Mouse (Mus musculus): Measurements from ENCODE around the gene Gnptg. TPM values are rescaled to one million over a fixed set of nuclear protein-coding genes. Genes with fewer than 3 reads are reported as not detected.
"Not testable (repeated sequence)": the region's sequence is repeated elsewhere in the genome, so short reads cannot be mapped to it uniquely, and the experiment has no call there.

Gnptg gene
- polyA plus RNA-seq, 1 experiment = 22.4 TPM

DNA sequence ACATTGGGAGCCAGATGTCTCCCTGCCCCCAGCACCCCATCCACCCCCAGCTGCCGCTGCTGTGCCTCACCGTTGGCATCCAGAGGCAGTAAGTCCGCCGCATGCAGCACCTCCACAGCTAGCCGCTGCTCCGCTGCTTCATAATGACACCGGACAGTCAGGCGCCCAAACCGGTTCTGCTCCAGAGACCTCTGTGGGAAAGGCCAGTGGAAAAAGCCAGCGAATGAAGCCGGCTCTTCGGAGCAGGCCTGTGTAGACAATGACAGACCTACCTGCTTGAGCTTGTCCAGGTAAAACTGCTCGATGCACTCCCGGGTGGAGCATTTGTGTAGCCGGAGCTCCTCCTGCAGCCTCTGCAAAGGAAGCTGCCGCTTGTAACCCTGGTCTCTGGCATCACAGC is 4.3 kb upstream of the Gnptg start:
- TF ChIP-seq CTCF (IDR thresholded peaks at IDR 0.05; ENCODE audit: extremely low read depth, insufficient read depth, insufficient read length, insufficient replicate concordance) = no peak
- no peak for TF ChIP-seq POLR2A (IDR thresholded peaks at IDR 0.05; ENCODE audit: low read depth, low read length)
- Histone ChIP-seq H3K4me1 (ENCODE audit: control insufficient read depth, insufficient read depth, insufficient read length) (peaks cover 9% of the 10 kb centered on the region), H3K27ac (ENCODE audit: insufficient read depth, low read length) (no peak overlapping the region), H3K4me3 (ENCODE audit: extremely low read depth, insufficient read depth, insufficient read length) (no peak overlapping the region), H3K27me3 (ENCODE audit: control insufficient read depth, insufficient read depth, low read length) (no peaks in the 10 kb centered on the region), H3K36me3 (ENCODE audit: control insufficient read depth, insufficient read depth, low read length) (peaks cover 12% of the 10 kb centered on the region)
- DNase-seq (ENCODE audit: low read depth in 1 of 2, low spot score in 2 of 2) = no peak
- WGBS = 90% methylated on average over 16 of the region's 16 CpGs

DNA sequence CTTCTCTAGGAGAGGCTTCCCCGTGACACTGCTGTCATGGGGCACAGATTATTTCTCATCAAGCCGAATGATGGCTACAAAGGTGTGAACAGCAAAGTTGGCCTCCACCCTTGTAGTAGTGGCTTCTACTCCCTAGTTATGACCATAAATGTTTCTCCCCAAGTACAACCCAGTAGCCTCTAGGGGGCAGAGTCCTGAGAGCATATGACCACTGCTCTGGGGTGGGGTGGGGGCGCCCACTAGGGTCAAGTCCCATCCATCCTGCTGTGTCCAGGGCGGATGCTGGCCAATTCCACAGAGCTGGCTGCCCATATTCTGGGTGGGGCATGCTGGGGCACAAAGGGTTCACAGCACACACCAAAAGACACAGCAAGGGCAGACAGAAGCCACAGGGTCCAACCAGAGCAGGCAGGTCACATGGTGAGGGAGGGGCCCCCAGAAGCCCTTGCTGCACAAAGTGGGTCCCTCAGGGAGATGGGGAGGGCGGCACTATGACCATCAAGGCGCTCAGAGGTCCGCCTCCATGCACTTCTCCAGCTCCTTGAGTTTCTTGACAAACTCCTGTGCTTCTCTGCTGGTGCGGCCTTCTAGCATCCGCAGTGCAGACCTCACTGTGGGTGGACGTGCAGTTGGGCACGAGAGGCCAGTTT is 3.3 kb upstream of the Gnptg start:
- H3K36me3 ChIP-seq (ENCODE audit: control insufficient read depth, insufficient read depth, low read length) = peaks cover 12% of the 10 kb centered on the region
- no peak overlapping the region for H3K27ac ChIP-seq (ENCODE audit: insufficient read depth, low read length)
- WGBS = 90% methylated on average over 11 of the region's 11 CpGs
- H3K4me1 ChIP-seq (ENCODE audit: control insufficient read depth, insufficient read depth, insufficient read length) = peaks cover 6% of the 10 kb centered on the region
- DNase-seq (ENCODE audit: low read depth in 1 of 2, low spot score in 2 of 2) = no peak
- TF ChIP-seq CTCF (IDR thresholded peaks at IDR 0.05; ENCODE audit: extremely low read depth, insufficient read depth, insufficient read length, insufficient replicate concordance) = no peak
- no peak for TF ChIP-seq POLR2A (IDR thresholded peaks at IDR 0.05; ENCODE audit: low read depth, low read length)
- no peaks in the 10 kb centered on the region for H3K27me3 ChIP-seq (ENCODE audit: control insufficient read depth, insufficient read depth, low read length)
- H3K4me3 ChIP-seq (ENCODE audit: extremely low read depth, insufficient read depth, insufficient read length) = no peak overlapping the region

DNA sequence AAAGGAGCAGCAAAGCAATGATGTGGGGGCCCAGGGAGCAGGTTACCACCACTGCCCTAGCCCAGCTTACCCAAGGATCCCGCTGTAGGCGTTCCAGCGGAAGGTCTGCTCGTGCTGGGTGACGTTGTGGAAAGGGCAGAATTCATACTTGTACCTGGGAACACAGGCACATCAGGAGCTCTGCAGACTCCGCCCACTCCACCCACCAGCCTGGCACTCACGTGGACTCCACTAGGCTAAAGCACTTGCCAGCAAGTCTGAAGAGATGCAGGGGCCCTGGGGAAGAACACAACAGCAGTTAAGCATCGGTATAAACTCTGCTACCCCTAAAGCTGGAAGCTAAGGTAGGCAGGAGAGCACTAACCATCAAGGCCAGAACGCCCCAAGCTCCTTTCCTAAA is 4.3 kb downstream of the Gnptg start:
- Histone ChIP-seq H3K36me3 (ENCODE audit: control insufficient read depth, insufficient read depth, low read length) (peaks cover 21% of the 10 kb centered on the region), H3K27me3 (ENCODE audit: control insufficient read depth, insufficient read depth, low read length) (no peaks in the 10 kb centered on the region), H3K27ac (ENCODE audit: insufficient read depth, low read length) (no peak overlapping the region), H3K4me1 (ENCODE audit: control insufficient read depth, insufficient read depth, insufficient read length) (peaks cover 4% of the 10 kb centered on the region), H3K4me3 (ENCODE audit: extremely low read depth, insufficient read depth, insufficient read length) (no peak overlapping the region)
- 85% methylated on average over 9 of the region's 9 CpGs for WGBS
- no peak for DNase-seq (ENCODE audit: low read depth in 1 of 2, low spot score in 2 of 2)
- TF ChIP-seq CTCF (IDR thresholded peaks at IDR 0.05; ENCODE audit: extremely low read depth, insufficient read depth, insufficient read length, insufficient replicate concordance) = no peak
- no peak for TF ChIP-seq POLR2A (IDR thresholded peaks at IDR 0.05; ENCODE audit: low read depth, low read length)

DNA sequence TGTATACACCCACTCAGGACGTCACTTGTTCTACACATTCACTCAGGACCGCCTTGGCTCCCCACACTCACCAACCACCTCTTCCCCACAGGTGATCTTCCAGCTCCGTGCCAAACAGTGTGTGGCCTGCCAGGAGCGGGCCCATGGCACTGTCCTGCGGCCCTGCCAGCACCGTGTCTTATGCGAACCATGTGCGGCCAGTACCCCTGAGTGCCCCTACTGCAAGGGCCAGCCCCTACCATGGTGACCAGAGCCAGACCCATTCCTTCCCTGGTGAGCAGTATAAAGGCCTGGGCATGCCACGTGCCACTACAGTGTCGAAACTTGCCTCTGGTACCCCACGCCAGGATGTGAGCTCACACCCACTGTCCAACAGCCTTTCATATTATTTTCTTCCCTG is 8.3 kb downstream of the Gnptg start:
- H3K36me3 ChIP-seq (ENCODE audit: control insufficient read depth, insufficient read depth, low read length) = peaks cover 33% of the 10 kb centered on the region
- not testable (repeated sequence) for DNase-seq (ENCODE audit: low read depth in 1 of 2, low spot score in 2 of 2); H3K27me3 ChIP-seq (ENCODE audit: control insufficient read depth, insufficient read depth, low read length); H3K4me1 ChIP-seq (ENCODE audit: control insufficient read depth, insufficient read depth, insufficient read length); H3K4me3 ChIP-seq (ENCODE audit: extremely low read depth, insufficient read depth, insufficient read length); H3K27ac ChIP-seq (ENCODE audit: insufficient read depth, low read length)
- 92% methylated on average over 6 of the region's 11 CpGs for WGBS

DNA sequence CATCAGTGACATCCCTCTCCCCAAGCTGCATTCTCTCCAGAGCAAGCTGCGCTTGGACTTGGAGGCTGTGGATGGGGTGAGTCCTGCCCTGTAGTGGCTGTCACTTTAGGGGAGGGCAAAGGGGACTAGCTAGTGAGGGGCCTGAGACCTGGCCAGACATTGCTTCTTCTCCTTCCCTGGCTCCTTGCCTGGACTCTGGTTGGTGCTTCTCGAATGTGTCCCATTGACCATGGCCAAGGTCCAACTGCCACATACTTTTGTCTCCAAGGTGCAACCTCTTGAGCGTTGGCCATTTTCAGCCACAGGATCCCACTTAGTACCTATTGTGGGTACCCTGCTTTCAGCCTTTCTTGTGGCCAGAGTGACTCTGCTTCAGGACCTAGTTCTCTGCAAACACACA is 9.2 kb downstream of the Gnptg start:
- no peak overlapping the region for H3K4me3 ChIP-seq (ENCODE audit: extremely low read depth, insufficient read depth, insufficient read length)

DNA sequence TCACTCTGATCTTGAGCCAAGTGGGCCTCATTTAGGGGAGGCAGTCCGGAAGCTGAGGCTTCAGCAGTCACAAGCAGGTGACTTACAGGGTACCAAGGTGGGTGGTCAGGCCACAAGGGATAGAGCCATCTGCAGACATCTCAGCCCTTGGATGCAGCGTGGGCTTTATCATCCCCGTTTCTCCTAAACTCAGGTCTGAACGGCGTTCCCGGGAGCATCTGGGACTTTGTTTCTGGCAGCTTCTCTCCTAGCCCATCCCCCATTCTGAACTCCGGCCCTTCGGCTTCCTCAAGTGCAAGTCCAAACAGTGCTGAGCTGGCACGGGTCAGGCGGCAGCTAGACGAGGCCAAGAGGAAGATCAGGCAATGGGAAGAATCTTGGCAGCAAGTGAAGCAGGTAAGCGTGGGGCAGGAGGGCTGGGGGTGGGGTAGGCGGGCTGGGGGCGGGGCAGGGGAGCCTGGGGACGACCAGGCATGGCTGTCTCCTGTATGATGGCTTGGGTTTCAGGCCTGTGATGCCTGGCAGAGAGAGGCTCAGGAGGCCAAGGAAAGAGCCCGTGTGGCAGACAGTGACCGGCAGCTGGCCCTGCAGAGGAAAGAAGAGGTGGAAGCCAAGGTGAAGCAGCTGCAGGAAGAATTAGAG is 9.8 kb downstream of the Gnptg start:
- not testable (repeated sequence) for DNase-seq (ENCODE audit: low read depth in 1 of 2, low spot score in 2 of 2); H3K27ac ChIP-seq (ENCODE audit: insufficient read depth, low read length); H3K27me3 ChIP-seq (ENCODE audit: control insufficient read depth, insufficient read depth, low read length); H3K4me1 ChIP-seq (ENCODE audit: control insufficient read depth, insufficient read depth, insufficient read length); H3K4me3 ChIP-seq (ENCODE audit: extremely low read depth, insufficient read depth, insufficient read length)
- WGBS = 81% methylated on average over 17 of the region's 17 CpGs
- H3K36me3 ChIP-seq (ENCODE audit: control insufficient read depth, insufficient read depth, low read length) = peaks cover 28% of the 10 kb centered on the region

More for the DNA sequence above, 9.2 kb downstream of the Gnptg start:
- TF ChIP-seq POLR2A (IDR thresholded peaks at IDR 0.05; ENCODE audit: low read depth, low read length) (no peak), CTCF (IDR thresholded peaks at IDR 0.05; ENCODE audit: extremely low read depth, insufficient read depth, insufficient read length, insufficient replicate concordance) (no peak)
- H3K27ac ChIP-seq (ENCODE audit: insufficient read depth, low read length) = no peak overlapping the region
- peaks cover 33% of the 10 kb centered on the region for H3K36me3 ChIP-seq (ENCODE audit: control insufficient read depth, insufficient read depth, low read length)
- no peaks in the 10 kb centered on the region for H3K4me1 ChIP-seq (ENCODE audit: control insufficient read depth, insufficient read depth, insufficient read length)
- H3K27me3 ChIP-seq (ENCODE audit: control insufficient read depth, insufficient read depth, low read length) = no peaks in the 10 kb centered on the region
- WGBS = 96% methylated on average over 3 of the region's 3 CpGs
- DNase-seq (ENCODE audit: low read depth in 1 of 2, low spot score in 2 of 2) = no peak

DNA sequence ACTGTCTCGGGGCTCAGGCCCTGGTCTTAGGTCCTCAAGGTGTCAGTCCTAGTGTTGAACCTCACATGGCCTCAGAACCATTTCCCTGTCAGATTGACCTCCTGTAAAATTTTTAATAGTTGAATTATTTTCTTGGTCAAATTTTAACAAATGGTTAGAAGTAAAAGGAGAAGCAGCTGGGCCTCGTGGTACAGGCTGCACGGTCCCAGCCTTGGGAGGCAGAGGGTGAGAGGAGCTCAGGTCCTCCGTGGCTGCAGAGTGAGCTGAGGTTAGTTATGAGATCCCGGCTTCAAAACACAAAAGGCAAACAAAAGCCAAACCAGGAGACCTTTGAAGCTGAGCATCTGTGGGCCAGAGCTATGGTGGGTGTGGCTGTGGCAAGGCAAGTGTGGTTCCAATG is 11.9 kb downstream of the Gnptg start:
- H3K36me3 ChIP-seq (ENCODE audit: control insufficient read depth, insufficient read depth, low read length) = peaks cover 22% of the 10 kb centered on the region
- H3K27ac ChIP-seq (ENCODE audit: insufficient read depth, low read length) = no peak overlapping the region
- no peak for DNase-seq (ENCODE audit: low read depth in 1 of 2, low spot score in 2 of 2)
- H3K4me1 ChIP-seq (ENCODE audit: control insufficient read depth, insufficient read depth, insufficient read length) = peaks cover 22% of the 10 kb centered on the region
- no peak for TF ChIP-seq POLR2A (IDR thresholded peaks at IDR 0.05; ENCODE audit: low read depth, low read length)
- no peak for TF ChIP-seq CTCF (IDR thresholded peaks at IDR 0.05; ENCODE audit: extremely low read depth, insufficient read depth, insufficient read length, insufficient replicate concordance)
- H3K27me3 ChIP-seq (ENCODE audit: control insufficient read depth, insufficient read depth, low read length) = no peaks in the 10 kb centered on the region
- no peak overlapping the region for H3K4me3 ChIP-seq (ENCODE audit: extremely low read depth, insufficient read depth, insufficient read length)
- 80% methylated on average over 5 of the region's 5 CpGs for WGBS
